Mouse (Mus musculus) bone marrow macrophage, adult 2 months (primary cell): ENCODE measurements at regions not wholly inside any gene's neighbourhood (a gene's known extent, or its start where the extent isn't known, plus 50 kb on each side); places are given as distances from the start of the nearest gene placed in this dataset.

Experiments
- CTCF ChIP-seq: IDR thresholded peaks from 2 replicates; pipeline ENCODE4 v1.5.1; 2012; ENCODE audit warnings: low read depth, mild to moderate bottlenecking, low read length, moderate library complexity
- POLR2A ChIP-seq: IDR thresholded peaks from 2 replicates; pipeline ENCODE4 v1.6.1; 2012; ENCODE audit warnings: mild to moderate bottlenecking, low read depth, low read length, borderline replicate concordance

DNA sequence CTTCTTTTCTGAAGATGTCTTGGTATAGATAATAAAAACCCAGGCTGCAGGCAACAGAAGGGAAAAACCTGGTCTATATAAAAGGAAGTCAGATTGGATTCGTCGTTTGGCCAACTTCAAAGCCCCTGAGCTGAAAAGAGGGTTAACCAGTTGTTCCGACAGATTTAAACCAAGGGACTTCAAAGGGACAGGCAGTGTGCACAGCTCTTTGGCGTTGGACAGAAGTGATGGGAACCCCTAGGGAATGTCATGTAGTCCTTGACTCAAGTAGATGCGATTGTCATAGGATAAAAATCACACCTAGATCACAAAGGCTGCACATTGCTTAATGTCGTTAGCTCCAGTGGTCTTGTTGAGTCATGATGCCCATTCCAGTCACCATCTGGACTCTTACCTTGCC is 865.8 kb upstream of the Car8 start:
- no peak for TF ChIP-seq CTCF
- no peak for TF ChIP-seq POLR2A
